Mouse (Mus musculus) heart, embryonic 12.5 days (tissue): ENCODE measurements around the gene Ap5s1. TPM values are rescaled to one million over a fixed set of nuclear protein-coding genes. Genes with fewer than 3 reads are reported as not detected.

Experiments
- ATAC-seq: fragments of 200-750 bp; cut with Nextera tagmentation; 2 replicates; pipeline ENCODE4 v1.8.0; 2017; ENCODE audit warnings: moderate TSS enrichment, moderate library complexity; ENCODE audit not compliant: insufficient number of reproducible peaks, low FRiP score
- H3K27ac ChIP-seq: fragments of 300-500 bp; sonication (generic); 2 replicates; pipeline ENCODE4 v1.5.1; 2016; ENCODE audit warnings: mild to moderate bottlenecking, moderate library complexity; ENCODE audit not compliant: poor library complexity, severe bottlenecking
- H3K27me3 ChIP-seq: fragments of 300-500 bp; sonication (generic); replicated peaks from 2 replicates; pipeline ENCODE4 v1.6.1; 2016; ENCODE audit warnings: mild to moderate bottlenecking, moderate library complexity
- H3K36me3 ChIP-seq: fragments of 300-500 bp; sonication (generic); 2 replicates; pipeline ENCODE4 v1.6.1; 2016; ENCODE audit warnings: mild to moderate bottlenecking, moderate library complexity
- H3K4me1 ChIP-seq: fragments of 300-500 bp; sonication (generic); replicated peaks from 2 replicates; pipeline ENCODE4 v1.6.1; 2016; ENCODE audit warnings: mild to moderate bottlenecking
- H3K4me2 ChIP-seq: fragments of 300-500 bp; sonication (generic); 2 replicates; pipeline ENCODE4 v1.6.1; 2016; ENCODE audit warnings: mild to moderate bottlenecking, moderate library complexity
- H3K4me3 ChIP-seq: fragments of 300-500 bp; sonication (generic); 2 replicates; pipeline ENCODE4 v1.5.1; 2016; ENCODE audit warnings: mild to moderate bottlenecking
- H3K9ac ChIP-seq: fragments of 300-500 bp; sonication (generic); 2 replicates; pipeline ENCODE4 v1.6.1; 2016; ENCODE audit warnings: mild to moderate bottlenecking, moderate library complexity
- H3K9me3 ChIP-seq: fragments of 300-500 bp; sonication (generic); replicated peaks from 2 replicates; pipeline ENCODE4 v1.6.1; 2016; ENCODE audit warnings: mild to moderate bottlenecking, moderate library complexity
- WGBS: fragments of 180-500 bp; shearing (Covaris S2); methylation state at CpG from one replicate; pipeline ENCODE4 v1.1.7; 2016; 5-methylcytosine and 5-hydroxymethylcytosine counted together
- polyA plus RNA-seq: library from polyadenylated mRNA; unstranded; fragments of >200 nt; fragmentation: Nextera tagmentation; extraction: Ambion mirVana; gene quantifications from 2 replicates; pipeline ENCODE4 v1.2.1, GENCODE M21; 2016

Gene Ap5s1
- 30.1 and 32.0 TPM in 2 replicates for polyA plus RNA-seq

GRCm38 (mm10) chr2:131206778-131207177 is at the start of gene Ap5s1:
TSS of gene Ap5s1 (plus strand) at chr2:131207078.
- 78% methylated on average over 4 of the region's 4 CpGs for WGBS
- Histone ChIP-seq H3K9ac (no peak within 1 kb of the TSS), H3K27ac (no peak within 1 kb of the TSS), H3K27me3 (0 out of 2 replicates have a peak, but pooled peaks cover 3% of the 10 kb centered on the region), H3K36me3 (no peaks in the 10 kb centered on the region), H3K9me3 (no peaks in the 10 kb centered on the region), H3K4me3 (no peak within 1 kb of the TSS), H3K4me2 (no peak within 1 kb of the TSS), H3K4me1 (peaks cover 29% of the 10 kb centered on the region)
- no peak for ATAC-seq

- no peaks in the 10 kb centered on the region for H3K27me3 ChIP-seq
- H3K9ac ChIP-seq: peak overlapping the region; percentile 87
- H3K36me3 ChIP-seq: peaks cover 6% of the 10 kb centered on the region; the same call in 1 of the 2 replicates
- H3K4me2 ChIP-seq: peak overlapping the region; percentile 92
- 0 out of 2 replicates have a peak, but pooled peaks cover under 1% of the 10 kb centered on the region for H3K9me3 ChIP-seq
- H3K4me1 ChIP-seq: peaks cover 30% of the 10 kb centered on the region
- peak; percentile 83 for ATAC-seq
- WGBS: 0% methylated on average over 18 of the region's 18 CpGs
- peak overlapping the region; percentile 69 for H3K27ac ChIP-seq
- H3K4me3 ChIP-seq: peak overlapping the region; percentile 79
These were observed 47.4 kb upstream of the Ap5s1 start for GRCm38 (mm10) chr2:131159491-131159910.

GRCm38 (mm10) chr2:131159938-131160581 is 46.8 kb upstream of the Ap5s1 start, which contains the start of gene 1700037H04Rik:
TSS of gene 1700037H04Rik (minus strand) at chr2:131160081.
- WGBS: under 1% methylated on average over 54 of the region's 54 CpGs
- Histone ChIP-seq H3K4me2 (peak within 1 kb of the TSS; percentile 92), H3K9ac (peak within 1 kb of the TSS; percentile 87), H3K9me3 (peaks cover 6% of the 10 kb centered on the region; the same call in 1 of the 2 replicates), H3K4me1 (peaks cover 30% of the 10 kb centered on the region), H3K4me3 (peak within 1 kb of the TSS; percentile 79), H3K36me3 (peaks cover 3% of the 10 kb centered on the region; the same call in 1 of the 2 replicates), H3K27ac (peak within 1 kb of the TSS; percentile 92), H3K27me3 (no peaks in the 10 kb centered on the region)
- ATAC-seq: peak; percentile 97

GRCm38 (mm10) chr2:131160671-131161111 is 46.2 kb upstream of the Ap5s1 start:
- H3K36me3 ChIP-seq: peaks cover 2% of the 10 kb centered on the region; the same call in 1 of the 2 replicates
- ATAC-seq: no peak
- H3K4me1 ChIP-seq: peaks cover 30% of the 10 kb centered on the region
- no peaks in the 10 kb centered on the region for H3K27me3 ChIP-seq
- peaks cover 6% of the 10 kb centered on the region; the same call in 1 of the 2 replicates for H3K9me3 ChIP-seq
- peak overlapping the region; percentile 80 for H3K9ac ChIP-seq
- peak overlapping the region; percentile 79 for H3K4me3 ChIP-seq
- WGBS: under 1% methylated on average over 17 of the region's 17 CpGs
- peak overlapping the region; percentile 81 for H3K4me2 ChIP-seq
- peak overlapping the region; percentile 92 for H3K27ac ChIP-seq

GRCm38 (mm10) chr2:131163924-131164323 is 43.0 kb upstream of the Ap5s1 start:
- WGBS: 66% methylated on average over 7 of the region's 7 CpGs
- Histone ChIP-seq H3K27ac (no peak overlapping the region), H3K4me1 (peaks cover 8% of the 10 kb centered on the region), H3K27me3 (0 out of 2 replicates have a peak, but pooled peaks cover under 1% of the 10 kb centered on the region), H3K36me3 (no peaks in the 10 kb centered on the region), H3K4me2 (no peak overlapping the region), H3K9ac (no peak overlapping the region), H3K4me3 (no peak overlapping the region), H3K9me3 (peaks cover 6% of the 10 kb centered on the region; the same call in 1 of the 2 replicates)
- ATAC-seq: no peak

- ATAC-seq: no peak
- WGBS: 85% methylated on average over 2 of the region's 2 CpGs
These were observed 40.7 kb upstream of the Ap5s1 start for GRCm38 (mm10) chr2:131166172-131166571.

GRCm38 (mm10) chr2:131167984-131168383 is 38.9 kb upstream of the Ap5s1 start:
- no peak overlapping the region for H3K4me3 ChIP-seq
- no peak overlapping the region for H3K4me2 ChIP-seq
- H3K36me3 ChIP-seq: no peaks in the 10 kb centered on the region
- H3K4me1 ChIP-seq: peaks cover 14% of the 10 kb centered on the region
- WGBS: 73% methylated on average over 6 of the region's 6 CpGs
- H3K9ac ChIP-seq: no peak overlapping the region
- H3K9me3 ChIP-seq: peaks cover 6% of the 10 kb centered on the region; the same call in 1 of the 2 replicates
- peaks cover 38% of the 10 kb centered on the region for H3K27me3 ChIP-seq
- no peak for ATAC-seq
- no peak overlapping the region for H3K27ac ChIP-seq

More at GRCm38 (mm10) chr2:131166172-131166571, 40.7 kb upstream of the Ap5s1 start:
- no peak overlapping the region for H3K9ac ChIP-seq
- H3K4me2 ChIP-seq: no peak overlapping the region
- H3K27ac ChIP-seq: no peak overlapping the region
- no peak overlapping the region for H3K4me3 ChIP-seq
- H3K36me3 ChIP-seq: no peaks in the 10 kb centered on the region
- H3K9me3 ChIP-seq: peaks cover 6% of the 10 kb centered on the region; the same call in 1 of the 2 replicates
- H3K27me3 ChIP-seq: peaks cover 20% of the 10 kb centered on the region
- H3K4me1 ChIP-seq: peaks cover 5% of the 10 kb centered on the region; the same call in 1 of the 2 replicates

- Histone ChIP-seq H3K4me3 (no peak overlapping the region), H3K36me3 (no peaks in the 10 kb centered on the region), H3K4me2 (no peak overlapping the region), H3K4me1 (peaks cover 14% of the 10 kb centered on the region), H3K27me3 (peaks cover 47% of the 10 kb centered on the region), H3K9ac (no peak overlapping the region), H3K9me3 (peaks cover 6% of the 10 kb centered on the region; the same call in 1 of the 2 replicates), H3K27ac (no peak overlapping the region)
- ATAC-seq: no peak
- 84% methylated on average over 1 of the region's 1 CpGs for WGBS
These were observed 38.0 kb upstream of the Ap5s1 start for GRCm38 (mm10) chr2:131168914-131169313.

- no peaks in the 10 kb centered on the region for H3K9me3 ChIP-seq
- 0 out of 2 replicates have a peak, but pooled peaks cover 4% of the 10 kb centered on the region for H3K36me3 ChIP-seq
- 13% methylated on average over 9 of the region's 9 CpGs for WGBS
- peaks cover 48% of the 10 kb centered on the region for H3K27me3 ChIP-seq
- H3K27ac ChIP-seq: no peak overlapping the region
- peak overlapping the region; percentile 42 for H3K4me3 ChIP-seq
- peak overlapping the region; percentile 68 for H3K4me2 ChIP-seq
- no peak for ATAC-seq
- H3K4me1 ChIP-seq: peaks cover 23% of the 10 kb centered on the region
- no peak overlapping the region for H3K9ac ChIP-seq
These were observed 35.9 kb upstream of the Ap5s1 start for GRCm38 (mm10) chr2:131170936-131171335.

GRCm38 (mm10) chr2:131171401-131172104 is 35.3 kb upstream of the Ap5s1 start:
- no peak for ATAC-seq
- Histone ChIP-seq H3K27ac (no peak overlapping the region), H3K4me1 (peaks cover 26% of the 10 kb centered on the region), H3K27me3 (peaks cover 48% of the 10 kb centered on the region), H3K9ac (peak overlapping the region; percentile 61), H3K36me3 (0 out of 2 replicates have a peak, but pooled peaks cover 8% of the 10 kb centered on the region), H3K9me3 (no peaks in the 10 kb centered on the region), H3K4me3 (peak overlapping the region; percentile 42), H3K4me2 (peak overlapping the region; percentile 68)
- 4% methylated on average over 43 of the region's 43 CpGs for WGBS

- Histone ChIP-seq H3K4me2 (no peak overlapping the region), H3K9ac (no peak overlapping the region), H3K27ac (no peak overlapping the region), H3K4me1 (peaks cover 33% of the 10 kb centered on the region), H3K36me3 (peaks cover 16% of the 10 kb centered on the region; the same call in 1 of the 2 replicates), H3K4me3 (no peak overlapping the region), H3K27me3 (peaks cover 48% of the 10 kb centered on the region), H3K9me3 (no peaks in the 10 kb centered on the region)
- 31% methylated on average over 9 of the region's 9 CpGs for WGBS
- ATAC-seq: no peak
These were observed 34.6 kb upstream of the Ap5s1 start for GRCm38 (mm10) chr2:131172322-131172721.
